Mouse (Mus musculus) spleen, postnatal 10 days (tissue): Measurements from ENCODE around the gene Tlcd1.

Experiments used
- DNase-seq, 2 experiments: peaks; one replicate each; pipeline ENCODE4 v3.0.0; 2021 to 2022; ENCODE audit warnings: low spot score in 2 of 2

Gene Tlcd1

GRCm38 (mm10) chr11:78204287-78204686, 27.8 kb downstream of the Tlcd1 start:
- DNase-seq = no peak

GRCm38 (mm10) chr11:78205361-78206206, 29.1 kb downstream of the Tlcd1 start:
- no peak for DNase-seq

DNA sequence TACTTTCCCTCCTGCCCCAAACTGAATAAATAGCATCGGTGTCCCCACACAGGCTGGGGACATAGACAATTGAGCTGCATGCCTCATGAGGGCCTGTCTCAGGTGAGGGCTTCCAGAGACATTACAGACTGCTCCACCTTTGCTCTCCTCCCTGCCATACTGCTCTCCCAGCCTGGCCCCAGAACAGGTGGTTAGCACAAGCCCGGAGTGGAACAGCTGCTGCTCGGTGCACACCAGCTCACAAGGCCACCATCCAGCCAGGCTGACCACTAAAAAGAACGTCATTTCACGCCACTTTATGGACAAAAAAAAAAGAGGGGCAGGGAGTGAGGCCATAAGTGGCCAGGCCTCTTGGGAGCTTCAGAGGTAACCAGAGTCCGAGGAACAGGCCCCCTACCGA, 30.7 kb downstream of the Tlcd1 start:
- DNase-seq = no peak

- DNase-seq = no peak
These were observed 33.4 kb downstream of the Tlcd1 start for GRCm38 (mm10) chr11:78209886-78210285.

DNA sequence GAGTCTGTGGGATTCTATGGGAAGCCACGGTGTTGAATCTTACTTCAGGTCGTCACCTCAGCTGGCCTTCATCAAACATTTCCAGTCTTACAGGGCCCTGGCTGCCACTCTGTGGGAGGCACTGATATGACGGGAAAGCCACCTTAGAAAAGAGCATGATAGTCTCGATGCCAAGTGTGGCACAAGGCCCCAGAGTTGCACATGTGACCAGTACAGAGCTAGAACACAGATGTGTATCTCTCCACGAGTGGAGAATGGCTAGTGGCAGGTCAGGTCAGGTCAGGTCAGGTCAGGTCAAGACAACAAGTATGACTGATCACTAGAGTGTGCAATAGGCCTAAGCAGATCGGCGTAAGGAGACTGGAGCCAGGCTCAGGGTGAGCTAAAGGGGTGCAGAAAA, 34.1 kb downstream of the Tlcd1 start:
- no peak for DNase-seq

GRCm38 (mm10) chr11:78211513-78211912, 35.0 kb downstream of the Tlcd1 start:
- DNase-seq = no peak

- DNase-seq = peak in 1 of 2 experiments; percentile 57
These were observed 36.7 kb downstream of the Tlcd1 start for GRCm38 (mm10) chr11:78213086-78213817.

GRCm38 (mm10) chr11:78215709-78216317, 39.3 kb downstream of the Tlcd1 start:
- DNase-seq = no peak

DNA sequence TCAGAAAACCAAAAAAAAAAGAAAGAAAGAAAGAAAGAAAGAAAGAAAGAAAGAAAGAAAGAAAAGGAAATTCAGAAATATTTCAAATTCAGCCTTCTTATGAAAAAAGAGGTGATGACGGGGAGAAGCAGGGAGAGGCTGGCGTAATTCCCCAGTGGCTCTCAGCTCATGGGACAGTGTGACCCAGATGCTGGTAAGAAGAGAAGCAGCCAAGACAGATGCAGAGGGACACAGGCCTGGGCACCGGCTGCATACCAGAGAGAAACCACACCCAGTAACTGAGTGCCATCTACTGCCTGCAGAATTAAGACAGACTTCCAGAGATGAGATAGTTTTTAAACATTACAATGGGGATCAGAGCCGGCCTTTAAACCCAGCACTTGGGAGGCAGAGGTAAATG, 47.1 kb downstream of the Tlcd1 start:
- DNase-seq = no peak
